Mouse (Mus musculus): ENCODE measurements around the gene Adam19.

The Adam19 gene

DNA sequence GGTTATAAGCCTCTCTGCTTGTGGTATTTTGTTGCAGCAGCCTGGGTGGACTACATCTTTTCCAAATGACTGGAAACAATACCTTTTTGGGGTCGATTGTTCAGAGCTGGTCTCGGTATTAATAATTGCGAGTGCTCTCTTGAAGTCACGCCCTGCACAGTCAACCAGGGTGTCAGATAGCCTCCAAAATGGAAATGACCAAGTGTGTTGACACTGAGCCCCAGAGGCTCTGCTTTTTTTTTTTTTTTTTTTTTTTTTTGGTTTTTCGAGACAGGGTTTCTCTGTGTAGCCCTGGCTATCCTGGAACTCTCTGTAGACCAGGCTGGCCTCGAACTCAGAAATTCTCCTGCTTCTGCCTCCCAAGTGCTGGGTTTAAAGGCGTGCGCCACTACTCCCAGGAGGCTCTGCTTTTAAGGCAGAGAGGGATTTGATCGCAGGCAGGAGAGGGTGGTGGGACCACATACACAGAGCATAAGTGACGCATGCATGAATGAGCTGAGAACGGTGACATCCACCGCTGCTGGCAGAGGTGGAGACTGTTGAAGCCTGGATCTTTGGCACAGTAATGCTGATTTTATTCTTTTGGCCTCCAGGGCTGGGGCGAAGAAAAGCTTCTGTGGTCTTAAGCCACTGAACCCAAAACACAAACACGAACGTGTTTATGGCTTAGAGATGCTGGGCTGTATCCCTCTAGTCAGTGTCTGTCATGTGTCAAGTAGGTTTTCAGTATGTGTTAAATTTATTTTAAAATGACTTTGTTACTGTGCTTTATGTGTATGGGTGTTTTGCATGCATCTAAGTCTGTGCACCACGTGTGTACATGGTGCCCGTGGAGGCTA, 18.3 kb downstream of the Adam19 start:
- DNase-seq, result no peak

GRCm38 (mm10) chr11:46075507-46075906, 19.7 kb downstream of the Adam19 start:
- DNase-seq, result no peak

- DNase-seq, result no peak
Measured at GRCm38 (mm10) chr11:46076442-46077158, 20.8 kb downstream of the Adam19 start.

DNA sequence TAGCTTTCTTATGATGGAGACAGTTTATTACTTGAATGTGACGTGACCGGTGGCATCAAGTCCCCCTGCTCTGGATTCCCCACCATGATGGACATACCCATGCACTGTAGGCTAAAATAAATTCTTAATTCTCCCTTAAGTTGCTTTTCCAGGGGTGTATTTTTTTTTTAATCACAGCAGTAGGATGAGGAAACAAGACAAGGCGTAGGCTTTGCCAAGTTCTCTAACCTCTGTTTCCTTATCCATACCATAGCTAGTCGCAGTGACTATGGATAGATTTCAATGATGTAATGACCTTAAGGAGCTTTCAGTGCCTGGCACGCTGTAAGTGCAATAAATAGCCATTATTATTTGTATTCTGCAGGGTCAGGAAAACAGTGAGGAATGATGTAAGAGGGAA, 21.5 kb downstream of the Adam19 start:
- DNase-seq, result no peak

GRCm38 (mm10) chr11:46077732-46078375, 22.1 kb downstream of the Adam19 start:
- peak; percentile 41 to 61 for DNase-seq

DNA sequence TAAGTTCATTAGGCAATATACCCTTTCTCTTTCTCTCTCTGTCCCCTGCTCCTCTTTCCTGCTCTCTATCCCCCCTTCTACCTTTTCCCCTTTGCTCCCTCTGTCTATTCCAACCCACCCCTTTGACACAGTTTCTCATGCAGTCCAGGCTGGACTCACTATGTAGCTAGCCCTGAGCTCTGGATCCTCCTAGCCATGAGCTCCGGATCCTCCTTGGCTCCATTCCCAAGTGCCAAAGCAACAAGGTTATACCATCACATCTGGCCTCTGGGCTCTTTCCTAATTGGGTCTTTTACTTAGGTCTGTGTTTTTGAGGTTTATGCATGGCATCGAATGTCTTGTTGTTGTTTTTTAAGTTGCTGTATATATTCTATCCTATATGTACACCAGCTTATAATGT, 25.3 kb downstream of the Adam19 start:
- DNase-seq, result no peak

- no peak for DNase-seq
Measured at GRCm38 (mm10) chr11:46083405-46083804, 27.6 kb downstream of the Adam19 start.

DNA sequence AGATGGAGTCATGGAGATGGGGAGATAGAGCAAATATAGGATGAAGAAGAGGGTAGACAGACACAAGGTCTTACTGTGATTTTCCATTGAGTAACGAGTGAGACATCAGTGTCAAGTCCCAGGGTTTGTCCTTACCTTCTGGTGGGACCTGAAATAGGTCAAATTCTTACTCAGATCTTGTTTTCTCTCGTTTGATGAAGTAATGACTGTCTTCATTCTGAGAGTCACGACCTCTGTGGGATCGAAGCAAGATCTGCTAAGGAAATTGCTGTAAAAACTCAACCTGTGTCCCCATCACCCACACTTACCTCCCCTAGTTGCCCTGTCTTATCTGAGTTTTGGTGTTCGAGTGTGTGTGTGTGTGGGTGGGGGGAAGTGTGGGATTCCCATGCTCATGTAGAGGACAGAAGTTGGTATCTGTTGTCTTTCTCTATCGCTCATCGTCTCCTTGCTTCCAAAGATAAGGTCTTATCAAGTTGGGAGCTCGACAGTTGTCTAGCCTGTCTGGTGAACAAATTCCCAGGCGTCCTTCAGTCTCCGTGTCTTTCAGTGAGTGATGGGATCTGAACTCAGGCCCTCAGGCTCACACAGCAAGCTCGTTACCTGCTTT, 28.1 kb downstream of the Adam19 start:
- no peak for DNase-seq

GRCm38 (mm10) chr11:46084568-46084967, 28.8 kb downstream of the Adam19 start:
- DNase-seq, result peak; percentile 56 to 70

DNA sequence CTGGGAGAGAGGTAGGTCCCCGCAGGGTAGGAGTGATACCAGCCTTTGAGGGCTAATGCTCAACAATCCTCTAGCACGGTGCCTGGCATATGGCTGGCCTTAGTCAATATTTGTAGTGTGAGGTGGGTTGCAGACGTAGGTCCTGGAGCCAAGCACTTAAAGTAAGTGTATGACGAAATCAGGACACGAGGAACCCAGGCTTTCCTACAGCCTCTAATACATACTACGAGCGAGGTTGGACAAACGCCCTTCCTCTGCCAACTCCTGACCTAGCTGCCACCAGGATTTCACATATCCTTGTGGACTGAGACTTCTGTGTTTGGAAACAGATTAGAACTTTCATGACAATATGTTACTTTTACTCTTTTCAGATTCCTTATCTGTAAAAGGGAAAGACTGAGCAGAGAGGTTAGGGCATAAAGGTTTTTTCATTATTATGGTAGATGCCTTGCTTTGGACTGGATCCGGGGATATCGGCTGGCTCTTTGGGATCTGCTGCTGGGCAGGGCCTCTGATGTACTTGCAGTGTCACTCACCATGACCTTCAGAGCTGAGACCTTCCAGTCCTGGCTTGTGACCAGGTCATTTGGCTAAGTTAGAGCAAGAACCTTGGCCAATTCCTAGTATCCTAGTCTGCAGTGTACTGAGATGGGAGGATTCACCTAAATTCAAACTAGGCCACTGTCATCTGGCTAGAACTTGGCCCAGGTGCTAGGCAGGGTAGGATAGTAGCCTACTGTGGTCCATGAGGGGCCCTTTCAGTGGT, 29.8 kb downstream of the Adam19 start:
- no peak for DNase-seq

DNA sequence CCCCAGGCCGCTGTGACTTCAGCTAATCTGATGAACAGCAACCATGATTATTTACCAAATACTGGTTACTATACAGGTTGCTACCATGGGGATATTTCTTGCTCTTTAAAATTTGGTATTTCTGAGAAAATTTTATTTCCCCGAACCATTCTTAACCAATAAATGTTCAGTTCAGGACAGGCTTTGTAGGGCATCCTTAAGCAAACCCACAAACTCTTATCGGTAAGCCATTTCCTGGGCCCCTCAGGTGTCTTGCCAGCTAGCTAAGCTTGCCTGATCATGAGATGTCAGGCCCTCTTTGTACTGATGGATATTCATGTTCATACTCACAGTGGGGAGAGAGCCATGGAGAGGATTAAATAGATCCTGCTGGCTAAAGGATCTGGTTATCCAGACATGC, 30.7 kb downstream of the Adam19 start:
- DNase-seq, result no peak

DNA sequence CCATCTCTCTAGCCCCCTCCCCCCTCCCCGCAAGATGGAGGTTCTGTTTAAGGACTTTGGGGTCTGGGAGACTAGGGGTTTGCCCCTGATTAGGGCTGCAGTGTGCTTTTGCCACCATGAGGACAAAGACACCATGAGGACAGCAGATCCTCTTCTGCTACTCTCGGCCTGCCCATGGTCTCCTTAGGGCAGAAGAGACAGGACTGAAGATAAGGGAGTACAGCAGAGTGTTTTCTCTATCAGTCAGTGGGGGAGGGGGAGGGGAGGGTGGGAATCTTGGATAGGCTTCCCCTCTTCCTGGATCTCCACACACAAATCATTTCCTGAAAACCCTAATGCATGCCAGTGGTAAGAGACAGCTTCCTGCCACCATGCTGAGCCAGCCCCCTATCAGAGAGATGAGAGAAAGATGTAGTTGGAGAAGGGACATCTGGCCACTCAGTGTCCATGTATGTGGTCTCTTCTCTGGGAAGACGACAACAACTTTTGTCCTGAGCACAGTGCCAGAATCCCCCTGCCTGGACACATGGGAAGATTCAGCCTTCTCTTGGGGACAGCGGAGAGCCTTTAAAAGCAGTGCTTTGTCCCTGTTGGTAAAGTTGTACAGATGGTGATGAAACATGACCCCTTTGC, 33.4 kb downstream of the Adam19 start:
- peak; percentile 52 to 67 for DNase-seq

GRCm38 (mm10) chr11:46090036-46090725, 34.4 kb downstream of the Adam19 start:
- no peak for DNase-seq

GRCm38 (mm10) chr11:46090951-46091667, 35.3 kb downstream of the Adam19 start:
- no peak for DNase-seq

DNA sequence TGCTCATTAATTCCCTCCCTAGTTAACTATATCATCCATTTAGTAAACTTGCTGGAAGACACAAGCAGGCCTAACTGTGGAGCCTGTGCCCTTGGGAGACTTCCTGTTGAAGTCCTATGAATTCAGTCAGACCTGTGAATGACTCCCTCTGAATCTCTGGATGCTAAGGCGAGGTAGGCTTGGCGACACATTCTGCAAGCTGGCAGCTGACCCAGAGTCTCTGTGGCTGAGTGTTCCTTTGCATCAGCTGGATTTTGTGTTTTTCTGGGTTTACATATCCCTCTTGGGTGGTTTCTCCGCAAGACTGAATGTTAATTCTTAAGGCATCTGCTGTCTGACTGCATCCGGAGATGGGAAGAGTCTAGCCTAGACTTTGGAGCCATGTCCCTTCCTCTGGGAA, 36.3 kb downstream of the Adam19 start:
- DNase-seq, result no peak

DNA sequence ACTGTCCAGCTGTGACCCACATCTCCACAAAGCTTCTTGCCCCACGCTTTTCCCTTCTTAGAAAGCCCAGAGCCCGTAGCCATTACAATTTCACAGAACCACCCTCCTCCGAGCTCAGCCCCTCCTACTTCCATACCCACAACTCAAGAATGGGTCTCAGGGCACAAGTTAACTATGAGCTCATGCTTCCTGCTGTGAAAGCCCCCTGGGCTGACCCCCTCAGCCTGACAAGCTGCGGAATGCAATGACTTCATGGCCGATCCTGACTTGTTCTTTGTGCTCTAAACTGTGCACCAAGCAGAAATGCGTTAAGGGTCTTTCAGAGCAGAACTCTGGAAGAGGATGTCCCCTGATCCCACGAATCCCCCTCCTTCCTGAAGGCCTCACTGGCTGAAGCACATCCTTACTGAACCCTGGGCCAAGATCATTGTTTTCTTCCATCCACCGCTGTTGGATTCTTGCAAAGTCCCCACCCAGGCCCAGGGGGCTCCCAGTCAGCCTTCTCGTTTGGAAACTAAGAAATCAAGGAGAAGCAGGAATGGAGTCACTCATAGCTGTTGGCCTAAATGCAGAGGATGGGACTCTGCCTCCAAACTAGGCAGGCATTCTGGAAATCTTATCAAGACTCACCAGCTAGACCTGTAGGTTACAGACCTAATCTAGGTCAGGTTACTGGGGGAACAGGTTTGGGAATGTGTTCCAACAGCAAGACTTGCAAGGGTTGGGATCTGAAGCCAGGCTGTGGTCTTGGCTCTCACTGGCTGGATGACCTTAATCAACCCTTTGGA, 39.9 kb downstream of the Adam19 start:
- DNase-seq, result no peak

- DNase-seq, result no peak
Measured at GRCm38 (mm10) chr11:46096265-46096649, 40.5 kb downstream of the Adam19 start.

GRCm38 (mm10) chr11:46097062-46097461, 41.3 kb downstream of the Adam19 start:
- DNase-seq, result no peak

- DNase-seq, result no peak
Measured at GRCm38 (mm10) chr11:46102107-46102506, 46.3 kb downstream of the Adam19 start.

- DNase-seq, result no peak
Measured at GRCm38 (mm10) chr11:46107046-46107445, 51.3 kb downstream of the Adam19 start.

Data from kidney, postnatal 4 days (tissue).